Mouse (Mus musculus): Measurements from ENCODE around the gene Gabpa.

- TF ChIP-seq MAFK (IDR thresholded peaks at IDR 0.05; ENCODE audit: insufficient read depth, low read depth, low read length) (no peak), ZNF384 (IDR thresholded peaks at IDR 0.05; ENCODE audit: low read depth, low read length) (no peak)
Observed at GRCm38 (mm10) chr16:84806175-84806574, 28.6 kb upstream of the Gabpa start.

All from ES-E14 (cell line).